Mouse (Mus musculus) natural killer cell, adult 2 months (primary cell): ENCODE measurements at regions not wholly inside any gene's neighbourhood (a gene's known extent, or its start where the extent isn't known, plus 50 kb on each side); places are given as distances from the start of the nearest gene placed in this dataset.
A peak's percentile ranks its signal among the peaks of the same experiment; 100 is the strongest.

Source experiments
- DNase-seq, 2 experiments: peaks; one replicate each; pipeline ENCODE4 v3.0.0; 2022; ENCODE audit warnings: low spot score in 2 of 2

- DNase-seq = no peak
These were observed 126.7 kb downstream of the Lmo4 start for GRCm38 (mm10) chr3:144078198-144078935.

DNA sequence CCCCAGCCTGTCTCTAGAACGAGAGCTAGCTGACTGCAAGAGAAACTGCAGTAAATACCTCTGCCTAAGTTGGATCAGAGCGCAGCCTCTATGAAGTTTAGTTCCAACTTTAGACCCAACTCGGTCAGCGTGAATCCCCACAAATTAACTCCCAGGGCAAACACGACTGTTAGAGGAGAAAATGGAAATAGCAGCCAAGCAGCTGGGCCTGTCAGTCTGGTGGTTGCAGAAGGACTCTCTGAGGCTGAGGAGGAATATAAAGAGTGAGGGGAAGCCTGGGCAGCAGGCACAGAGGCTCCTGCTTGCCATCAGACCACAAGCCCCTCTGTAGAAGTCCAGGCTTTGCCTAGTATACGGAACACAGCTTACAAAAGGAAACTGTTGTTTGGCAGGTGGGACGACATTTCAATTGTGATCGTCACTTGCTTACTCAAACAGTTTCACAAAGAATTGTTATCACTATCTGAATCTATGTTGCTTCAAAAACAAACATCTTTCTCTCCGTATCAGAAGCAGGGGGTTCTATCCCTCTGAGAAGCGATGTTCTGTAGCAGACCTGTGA lies 135.0 kb downstream of the Lmo4 start:
- no peak for DNase-seq

DNA sequence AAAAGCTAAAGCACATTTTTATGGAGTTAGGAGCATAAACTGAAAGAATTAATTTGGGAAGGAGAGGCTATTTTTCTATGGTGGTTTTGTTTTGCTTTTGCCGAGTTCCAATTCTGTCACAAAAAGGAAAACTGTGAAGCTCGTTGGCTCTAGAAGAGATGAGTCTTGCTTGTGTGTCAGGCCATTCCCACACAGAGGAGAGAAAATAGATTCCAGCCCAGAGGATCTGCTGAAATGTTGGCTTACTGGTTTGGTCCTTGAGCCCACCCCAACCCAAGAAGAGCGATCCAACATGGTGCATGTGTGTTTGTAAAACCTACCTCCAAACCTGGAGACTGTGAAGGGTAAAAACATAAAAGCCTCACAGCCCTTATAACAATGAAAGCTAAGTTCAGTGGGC lies 138.0 kb downstream of the Lmo4 start:
- no peak for DNase-seq

DNA sequence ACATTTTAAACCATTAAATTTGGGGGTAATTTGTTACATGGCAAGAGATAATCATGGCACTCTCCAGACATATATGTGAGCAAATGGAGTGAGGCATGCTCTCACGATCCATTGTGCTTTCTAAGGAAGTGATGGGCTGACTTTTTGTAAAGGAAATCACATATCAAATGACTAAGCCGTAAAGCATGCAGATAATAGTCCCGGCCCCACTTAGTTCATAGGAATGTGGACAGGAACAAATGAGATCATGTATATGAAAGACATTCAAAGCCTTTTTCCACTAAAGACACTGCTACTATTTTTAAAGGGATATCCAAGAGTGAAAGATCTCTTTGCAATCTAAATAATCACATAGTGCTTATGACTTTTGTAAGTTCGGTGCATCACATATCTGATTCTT lies 146.9 kb downstream of the Lmo4 start:
- no peak for DNase-seq

DNA sequence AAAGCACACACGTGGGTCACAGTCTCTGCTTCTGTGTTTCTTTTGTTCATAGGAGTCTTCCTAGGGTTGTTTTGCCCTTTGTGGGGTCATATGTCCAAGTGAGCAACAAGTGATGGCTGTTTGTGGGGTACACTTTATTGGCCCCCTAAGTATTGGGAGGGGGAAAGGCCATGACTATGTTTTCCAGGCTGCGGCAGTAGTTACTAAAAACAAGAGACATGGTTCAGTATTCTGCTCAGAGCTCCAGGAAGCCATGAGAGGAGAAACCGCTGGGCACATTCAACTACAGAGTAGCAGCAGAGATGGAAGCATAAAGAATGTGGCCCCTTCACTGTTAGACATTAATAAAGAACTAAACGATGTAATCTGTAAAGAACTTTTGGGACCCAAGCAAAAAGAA lies 154.7 kb downstream of the Lmo4 start:
- no peak for DNase-seq

- DNase-seq = no peak
These were observed 155.8 kb downstream of the Lmo4 start for GRCm38 (mm10) chr3:144049270-144049669.

DNA sequence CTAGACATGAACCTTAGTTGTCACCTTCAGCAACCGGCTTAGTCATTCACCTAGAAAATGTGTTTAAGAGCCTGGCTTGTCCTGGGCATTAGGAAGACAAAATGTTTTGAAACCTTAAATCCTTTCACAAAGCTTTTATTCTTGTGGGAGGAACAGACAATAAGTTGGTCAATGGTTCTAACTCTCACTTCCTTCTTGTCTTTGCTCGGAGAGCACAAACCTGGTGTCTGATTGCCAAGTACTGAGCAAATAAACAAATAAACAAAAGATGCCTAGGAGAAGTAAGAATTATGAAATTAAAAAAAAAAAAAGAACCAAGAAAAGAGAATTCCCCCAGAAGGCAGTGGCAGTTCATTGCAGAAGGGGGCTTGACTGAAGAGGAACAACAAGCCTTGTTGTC lies 160.7 kb downstream of the Lmo4 start:
- no peak for DNase-seq

GRCm38 (mm10) chr3:144041788-144042187 lies 163.2 kb downstream of the Lmo4 start:
- DNase-seq = no peak

DNA sequence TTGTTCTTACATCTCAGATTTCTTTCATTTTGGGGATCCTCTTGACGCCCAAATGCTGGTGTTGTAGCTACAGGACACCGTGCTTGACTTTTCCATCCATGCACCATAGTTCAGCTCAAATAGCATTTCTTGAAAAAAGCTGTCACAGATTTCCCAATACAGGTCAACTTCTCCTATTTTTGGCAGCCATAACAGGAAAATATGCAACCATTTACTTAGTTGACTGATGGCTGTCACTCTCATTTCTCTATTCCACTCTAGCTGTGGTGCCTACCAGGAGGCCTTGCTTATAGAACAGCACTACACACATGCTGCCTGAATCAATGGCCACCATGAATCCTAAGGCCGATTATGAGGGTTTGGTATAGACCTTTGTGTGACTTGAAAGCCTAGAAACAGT lies 165.5 kb downstream of the Lmo4 start:
- no peak for DNase-seq

GRCm38 (mm10) chr3:144029611-144030010 lies 175.4 kb downstream of the Lmo4 start:
- DNase-seq = no peak

DNA sequence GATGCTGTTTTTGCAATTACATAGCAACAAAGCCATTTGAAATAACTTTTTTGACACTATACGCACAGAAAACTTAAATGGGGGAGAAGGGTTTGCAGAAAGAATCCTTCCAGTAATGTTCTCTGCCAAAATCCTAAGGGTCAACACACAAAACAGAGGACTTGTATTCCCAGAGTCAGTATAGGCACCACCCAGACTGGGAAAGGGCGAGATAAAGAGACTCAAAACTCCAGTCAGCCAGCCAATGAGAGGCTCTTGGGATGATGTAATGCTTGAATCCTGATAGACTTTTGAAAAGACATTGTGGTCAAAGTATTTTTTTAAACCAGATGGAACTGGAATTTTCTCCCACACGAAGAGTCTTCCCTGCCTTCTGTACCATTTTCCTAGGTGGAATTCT lies 175.9 kb downstream of the Lmo4 start:
- no peak for DNase-seq

GRCm38 (mm10) chr3:144027134-144027980 lies 177.7 kb downstream of the Lmo4 start:
- DNase-seq = peak in 1 of 2 experiments; percentile 42

- DNase-seq = no peak
These were observed 179.4 kb downstream of the Lmo4 start for GRCm38 (mm10) chr3:144025451-144026125.

GRCm38 (mm10) chr3:144024216-144024615 lies 180.8 kb downstream of the Lmo4 start:
- no peak for DNase-seq

DNA sequence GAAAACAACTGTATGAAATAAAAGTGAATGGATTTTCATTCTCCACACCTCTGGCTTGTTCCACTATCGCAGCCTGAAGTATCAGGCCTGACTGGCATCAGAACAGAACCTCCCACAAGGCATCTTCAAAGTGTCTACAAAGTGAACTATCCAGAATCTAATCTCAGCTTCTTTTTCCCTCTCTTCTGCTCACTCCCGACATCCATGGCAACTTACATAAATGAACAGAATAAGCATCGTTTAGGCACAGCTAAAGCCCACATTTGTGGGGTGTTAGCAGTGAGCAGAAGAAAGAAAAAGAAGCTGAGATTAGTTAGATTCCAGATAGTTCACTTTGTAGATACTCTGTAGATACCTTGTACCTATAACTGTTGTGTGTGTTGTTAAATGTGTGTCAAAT lies 182.0 kb downstream of the Lmo4 start:
- DNase-seq = no peak

DNA sequence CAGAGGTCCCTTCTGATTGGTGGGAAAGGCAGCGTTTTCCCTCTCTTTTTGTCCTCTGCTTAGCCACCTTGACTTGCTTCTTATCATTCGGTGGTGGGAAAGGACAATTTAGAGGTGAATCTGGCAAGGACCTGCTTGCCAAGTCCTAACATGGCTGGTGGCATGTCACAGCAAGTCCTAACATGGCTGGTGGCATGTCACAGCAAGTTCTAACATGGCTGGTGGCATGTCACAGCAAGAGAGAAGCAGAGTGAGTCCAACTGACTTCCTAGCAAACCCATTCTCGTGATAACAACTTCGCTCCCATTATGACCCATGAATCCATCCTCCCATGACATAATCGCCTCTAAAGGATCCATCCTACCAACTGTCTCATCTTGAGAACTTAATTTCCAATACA lies 183.1 kb downstream of the Lmo4 start:
- DNase-seq = no peak

GRCm38 (mm10) chr3:144020189-144020940 lies 184.7 kb downstream of the Lmo4 start:
- no peak for DNase-seq

- DNase-seq = no peak
These were observed 185.7 kb downstream of the Lmo4 start for GRCm38 (mm10) chr3:144019293-144019692.

GRCm38 (mm10) chr3:144018559-144018958 lies 186.5 kb downstream of the Lmo4 start:
- no peak for DNase-seq

- no peak for DNase-seq
These were observed 189.8 kb downstream of the Lmo4 start for GRCm38 (mm10) chr3:144015236-144015635.

DNA sequence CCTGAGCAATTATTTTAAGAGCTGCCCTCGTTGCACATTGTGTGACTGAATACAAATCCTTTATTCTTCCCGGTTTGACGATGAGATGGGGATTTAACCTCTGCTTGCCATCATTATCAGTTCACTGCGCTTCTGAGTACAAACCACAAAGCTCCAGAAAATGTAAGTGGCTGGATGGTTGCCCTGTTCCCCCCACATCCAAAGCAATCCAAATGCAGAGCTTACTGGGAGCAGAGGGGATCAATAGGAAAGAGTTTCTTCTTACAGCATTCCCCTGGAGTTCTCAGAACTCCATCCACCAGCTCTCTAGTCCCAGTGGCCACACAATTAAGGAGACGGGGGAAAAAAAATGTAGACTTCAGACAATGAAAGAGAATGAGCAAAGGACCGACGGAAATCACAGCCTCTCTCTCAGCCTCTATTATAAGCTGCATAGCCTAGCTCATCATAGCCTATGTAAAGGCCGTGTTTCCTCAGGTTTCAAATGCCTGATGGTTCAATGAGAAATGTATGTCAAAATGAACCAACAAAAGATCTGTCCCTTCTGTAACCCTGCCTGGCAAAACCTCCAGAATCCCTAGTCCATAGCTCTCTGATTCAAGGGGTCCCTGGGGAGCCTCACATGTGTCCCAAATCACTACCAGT lies 191.4 kb downstream of the Lmo4 start:
- no peak for DNase-seq
